Mouse (Mus musculus): Measurements from ENCODE around the gene Frmd8.

The Frmd8 gene

DNA sequence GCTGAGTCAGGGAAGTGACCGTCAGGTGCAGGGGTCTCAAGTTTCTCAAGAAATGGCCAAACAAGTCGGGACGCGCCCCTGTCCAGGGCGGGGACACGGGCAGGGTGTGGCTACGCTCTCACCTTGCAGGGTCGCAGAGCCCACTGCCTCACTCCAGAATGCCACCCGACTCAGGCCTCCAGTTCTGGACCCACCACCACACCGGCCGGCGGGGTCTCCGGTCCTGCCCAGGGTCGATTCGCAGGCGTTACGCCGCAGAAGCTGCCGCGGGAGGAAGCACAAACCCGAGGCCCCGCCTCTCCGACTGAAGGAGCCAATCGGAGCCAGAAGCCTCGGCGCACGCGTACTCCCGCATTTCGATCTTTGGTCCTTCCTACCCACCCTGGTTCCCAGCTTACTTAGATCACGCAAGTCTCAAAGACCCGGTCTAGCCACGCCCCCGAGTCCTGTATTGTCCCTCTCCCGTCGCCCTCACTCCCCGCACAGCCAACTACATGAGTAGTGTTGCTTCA is at the start of gene Frmd8:
Gene Frmd8, minus strand, starts transcription at position 306 of the 512 bp plus-strand sequence.
- peak; percentile 96 for DNase-seq

DNA sequence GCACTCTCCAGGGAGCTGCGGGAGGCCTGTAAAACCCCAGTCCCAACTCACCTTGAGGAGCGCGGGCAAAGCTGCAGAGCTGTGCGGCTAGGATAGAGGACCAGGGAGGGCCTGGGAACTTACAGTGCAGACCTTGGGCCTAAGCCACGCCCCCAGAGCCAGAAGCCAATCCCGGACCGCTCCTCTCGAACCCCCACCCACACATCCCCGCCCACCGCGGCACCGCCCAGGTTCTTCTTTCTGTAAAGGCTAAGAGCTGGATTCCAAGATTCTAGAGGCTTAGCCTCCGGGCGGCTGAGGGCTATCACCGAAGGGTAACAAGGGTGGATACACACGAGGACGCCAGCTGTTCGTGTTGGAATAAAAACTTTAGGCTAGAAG is 49.6 kb upstream of the Frmd8 start, which contains the start of gene Cdc42ep2:
Gene Cdc42ep2, minus strand, starts transcription at position 104 of the 381 bp plus-strand sequence.
- DNase-seq, result peak; percentile 98

DNA sequence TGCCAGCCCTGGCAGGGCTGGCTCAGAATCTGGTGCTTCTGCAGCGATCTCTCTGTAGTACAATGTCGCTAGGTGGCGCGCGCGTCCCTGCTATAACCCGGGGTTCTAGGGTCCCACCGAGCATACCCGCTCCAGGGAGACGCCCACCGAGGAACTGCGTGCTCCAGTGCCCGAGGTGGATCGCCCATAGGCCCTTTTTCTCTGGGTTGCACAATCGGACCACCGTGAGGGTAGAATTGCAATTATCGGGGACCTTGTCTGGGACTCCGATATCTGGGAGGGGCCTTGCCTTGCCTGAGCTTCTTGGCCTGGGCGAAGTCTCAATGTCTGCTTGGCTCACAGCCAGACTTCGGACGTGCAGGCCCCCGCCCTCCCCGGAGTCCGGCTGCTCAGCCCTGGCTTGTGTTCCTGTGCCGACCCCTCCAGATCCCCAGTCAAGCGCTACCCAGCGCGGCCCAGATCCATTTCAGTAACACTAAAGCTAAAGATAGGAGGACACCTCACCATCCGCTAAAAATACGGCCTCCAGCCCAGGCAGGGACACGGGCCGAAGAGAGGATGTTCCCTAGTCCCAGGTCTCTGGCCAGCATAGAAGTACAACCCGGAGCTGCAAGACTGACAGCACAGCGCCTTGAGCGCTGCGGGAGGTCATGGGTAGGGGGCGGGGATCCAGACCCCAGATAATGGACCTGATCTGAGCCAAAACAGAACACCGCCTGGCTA is 49.1 kb upstream of the Frmd8 start:
- peak; percentile 92 to 93 for DNase-seq

DNA sequence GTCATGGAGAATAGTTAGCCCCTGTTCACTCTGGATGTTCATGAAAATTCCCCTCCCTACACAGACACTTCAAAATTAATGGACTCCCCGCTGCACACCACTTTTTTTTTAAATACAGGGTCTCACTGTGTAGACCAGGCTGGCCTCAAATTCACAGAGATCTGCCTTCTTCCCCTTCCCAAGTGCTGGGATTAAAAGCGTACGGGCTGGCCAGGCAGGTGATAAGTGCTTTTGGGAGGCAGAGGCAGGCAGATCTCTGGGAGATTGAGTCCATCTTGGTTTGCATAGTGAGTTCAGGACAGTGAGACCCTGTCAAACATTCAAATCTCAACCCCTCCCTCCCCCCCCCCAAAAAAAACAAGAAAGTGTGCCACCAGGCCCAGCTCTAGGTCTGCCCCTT is 47.9 kb upstream of the Frmd8 start:
- no peak for DNase-seq

DNA sequence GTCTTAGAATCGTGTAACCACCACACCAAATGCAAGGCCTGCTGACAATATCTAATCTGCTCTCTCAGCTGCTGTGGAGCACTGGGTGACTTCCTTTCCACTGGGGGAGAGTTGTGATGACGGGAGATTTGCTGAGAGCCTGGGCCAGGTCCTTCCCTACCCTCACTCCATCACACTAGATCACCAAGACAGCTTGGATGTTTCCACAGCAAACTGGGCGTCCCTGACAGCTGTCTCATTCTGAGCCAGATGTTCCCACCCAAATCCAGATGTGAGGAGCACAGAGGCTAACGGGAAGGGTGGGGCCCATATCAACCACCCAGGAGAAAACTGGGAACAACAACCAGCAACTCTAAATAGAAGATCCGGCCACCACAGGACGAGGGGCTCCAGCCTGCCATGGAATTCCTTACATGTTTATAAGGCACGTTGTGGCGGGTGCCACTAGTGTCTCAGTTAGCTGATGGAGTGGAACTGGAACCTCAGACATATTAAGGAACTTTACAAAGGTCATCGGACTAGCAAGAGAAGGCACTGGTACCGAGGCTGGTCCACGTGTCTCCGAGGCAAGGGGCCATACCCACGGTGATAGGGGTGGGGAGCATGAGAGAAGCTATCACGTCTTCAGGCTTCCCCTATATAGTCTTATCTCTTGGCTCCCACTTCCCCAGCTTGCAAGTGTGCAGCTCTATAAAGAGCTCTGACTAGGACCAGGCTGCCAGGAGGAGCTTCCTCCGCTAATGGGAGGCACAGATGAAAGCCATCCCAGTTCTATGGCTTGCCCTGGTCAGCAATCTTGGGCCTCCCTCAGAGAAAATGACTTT is 47.3 kb upstream of the Frmd8 start:
- DNase-seq, result peak; percentile 22 to 62

DNA sequence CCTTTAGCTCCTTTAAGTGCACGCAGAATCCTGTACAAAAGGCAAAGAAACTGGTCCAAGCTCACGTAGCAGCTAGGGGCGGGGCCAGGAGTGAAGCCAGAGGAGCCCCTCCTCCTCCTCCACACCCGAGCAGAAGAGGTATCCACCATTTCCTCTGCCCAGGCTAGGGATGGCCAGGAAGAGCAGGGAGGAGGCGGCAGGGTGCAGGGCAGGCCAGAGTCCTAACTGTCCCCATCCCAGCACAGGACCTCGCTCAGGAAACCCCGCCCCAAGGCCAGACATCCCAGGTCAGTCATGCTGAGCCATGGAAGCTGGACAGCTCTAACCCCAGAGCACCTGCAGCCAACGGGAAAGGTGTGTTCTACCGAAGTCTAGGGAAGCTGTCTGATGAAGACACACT is 46.6 kb upstream of the Frmd8 start:
- DNase-seq, result peak; percentile 23 to 60

DNA sequence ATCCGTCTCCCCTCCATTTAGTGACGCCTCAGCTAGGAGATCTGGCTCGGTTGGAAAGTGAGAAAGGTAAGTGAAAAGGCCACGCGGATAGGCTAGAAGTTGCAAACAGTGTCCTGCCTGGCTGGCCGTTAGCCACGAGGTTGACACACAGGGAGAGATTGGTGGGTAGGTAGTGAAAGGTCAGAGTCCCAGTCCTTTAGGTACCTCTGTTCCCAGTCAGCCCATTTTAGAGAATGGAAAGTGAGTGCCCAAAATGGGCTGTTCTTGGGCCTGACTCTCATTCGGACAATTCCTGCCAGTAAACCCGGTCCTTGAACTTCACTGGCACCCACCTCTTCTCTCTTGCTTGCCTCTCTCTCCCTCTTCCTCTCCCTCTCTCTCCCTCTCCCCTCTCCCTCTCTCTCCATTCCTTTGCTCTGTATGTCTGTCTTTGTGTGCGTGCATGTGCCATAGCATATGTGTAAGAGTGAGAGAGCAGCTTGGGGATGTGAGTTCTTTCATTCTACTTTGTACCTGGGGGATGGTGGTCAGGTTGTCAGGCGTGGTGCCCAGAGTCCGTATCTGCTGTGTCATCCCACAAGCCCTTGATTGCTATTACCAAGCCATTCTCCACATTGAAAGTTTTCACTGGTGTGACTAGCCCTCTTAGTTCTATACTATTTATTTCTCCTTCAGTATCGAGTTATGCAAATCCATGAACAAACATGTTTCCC is 38.1 kb upstream of the Frmd8 start, which contains the start of gene Dpf2:
Gene Dpf2, minus strand, starts transcription at position 4 of the 713 bp plus-strand sequence.
- DNase-seq, result no peak

DNA sequence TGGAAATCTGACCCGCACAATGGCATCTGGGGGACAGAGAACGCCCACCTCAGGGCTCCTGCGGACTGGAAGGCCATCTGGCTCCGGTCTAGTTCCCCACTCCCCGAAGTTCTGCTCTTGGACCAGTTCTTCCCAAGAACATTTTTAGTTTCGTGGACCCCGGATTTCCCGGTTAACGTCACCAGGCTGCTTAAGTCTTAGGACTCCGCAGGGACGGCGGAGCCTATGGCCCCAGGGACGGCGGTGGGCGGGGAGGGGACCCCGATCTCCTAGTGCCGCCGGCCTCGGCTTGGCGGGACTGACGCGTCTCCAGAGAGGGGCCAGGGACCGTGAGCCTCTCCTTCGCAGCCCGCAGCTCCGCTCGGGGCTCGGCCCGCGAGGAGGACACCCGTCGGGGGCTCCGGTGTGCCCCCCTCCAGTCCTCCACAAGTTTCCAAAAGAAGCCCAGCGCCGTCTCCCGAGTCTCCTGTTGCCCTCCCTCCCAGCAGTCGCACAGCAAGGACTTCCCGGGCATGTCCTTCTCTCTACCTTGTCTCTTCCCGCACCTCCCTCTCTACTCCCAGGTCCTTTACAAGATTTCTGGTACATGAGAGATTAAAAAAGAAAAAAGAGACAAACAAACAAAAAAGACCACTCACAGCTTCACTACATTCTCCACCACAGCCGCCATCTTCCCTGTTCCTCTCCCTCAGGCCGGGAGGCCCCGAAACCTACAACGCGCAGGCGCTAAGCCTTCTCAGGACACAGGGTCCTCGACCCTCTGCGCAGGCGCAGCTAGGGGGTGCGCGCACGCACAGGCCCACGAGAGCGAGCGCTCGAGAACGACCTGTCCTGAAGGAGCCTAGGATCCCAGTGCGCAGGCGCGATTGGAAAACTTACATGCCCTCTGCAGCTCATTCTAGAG is 37.3 kb upstream of the Frmd8 start:
- DNase-seq, result peak; percentile 99

DNA sequence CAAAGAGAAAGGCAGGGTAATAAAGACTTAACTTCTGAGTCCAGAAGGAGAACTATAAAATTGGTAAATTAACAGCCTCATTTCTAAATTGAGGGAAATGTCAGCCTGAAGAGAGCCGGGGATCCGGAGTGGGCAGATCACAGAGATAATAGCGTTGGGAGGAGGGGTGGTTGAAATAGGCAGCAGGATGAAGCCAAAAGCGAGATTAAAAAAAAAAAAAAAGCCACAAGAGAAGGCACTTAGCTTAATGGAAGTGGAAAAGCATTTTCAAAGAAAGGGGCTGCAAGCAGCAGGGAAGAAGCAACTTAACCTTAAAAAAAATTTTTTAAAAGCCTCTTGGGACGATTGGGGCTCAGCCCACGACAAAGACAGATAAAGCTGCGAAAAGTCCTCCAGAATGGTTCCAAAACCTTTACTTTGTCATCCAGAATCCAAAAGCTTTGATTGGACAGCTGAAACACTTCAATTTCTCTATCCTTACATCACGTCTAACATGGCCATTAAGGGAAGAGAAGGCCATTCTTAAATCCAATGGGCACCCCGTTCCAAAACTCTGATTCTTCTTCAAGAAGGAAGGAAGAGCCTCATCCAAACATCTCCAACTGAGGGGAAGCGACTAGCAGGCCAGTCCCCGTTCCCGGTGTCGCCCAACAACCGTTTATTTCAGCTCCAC is 36.5 kb upstream of the Frmd8 start:
- DNase-seq, result no peak

DNA sequence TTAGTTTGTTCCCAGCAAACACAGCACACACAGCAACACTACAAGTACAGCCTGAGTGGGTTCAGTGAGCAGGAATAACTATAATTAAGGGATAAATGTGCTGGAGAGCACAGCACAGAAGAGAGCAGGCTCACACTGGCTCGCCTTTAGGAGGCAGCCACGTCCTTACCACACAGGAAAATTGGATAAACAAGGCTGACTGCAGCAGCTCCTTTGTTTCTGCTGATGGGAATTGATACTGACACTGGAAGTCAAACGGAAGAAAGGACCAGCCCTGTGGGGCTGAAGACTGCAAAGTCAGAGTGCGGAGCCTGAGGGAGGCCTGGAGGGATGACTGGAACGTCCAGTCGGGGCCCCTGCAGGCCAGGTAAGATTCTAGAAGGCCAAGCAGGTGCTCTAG is 35.1 kb upstream of the Frmd8 start:
- no peak for DNase-seq

DNA sequence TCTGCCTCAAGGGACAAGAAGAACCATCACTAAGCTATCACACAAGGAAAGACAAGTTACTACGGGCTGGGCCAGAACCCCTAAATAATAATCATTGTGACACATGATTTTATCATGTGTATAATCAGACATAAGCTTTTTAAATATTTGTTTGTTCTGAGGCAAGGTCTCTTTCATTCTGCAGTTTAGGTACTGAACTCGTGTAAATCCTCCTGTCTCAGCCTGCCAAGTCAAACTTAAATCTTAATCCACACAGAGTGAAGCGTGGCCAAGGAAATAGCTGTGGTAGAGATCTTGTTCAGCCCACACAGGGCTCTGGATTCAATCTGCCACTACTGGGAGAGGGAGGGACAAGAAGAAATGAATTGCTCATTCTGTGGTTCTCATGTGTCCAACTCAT is 32.2 kb upstream of the Frmd8 start:
- no peak for DNase-seq

DNA sequence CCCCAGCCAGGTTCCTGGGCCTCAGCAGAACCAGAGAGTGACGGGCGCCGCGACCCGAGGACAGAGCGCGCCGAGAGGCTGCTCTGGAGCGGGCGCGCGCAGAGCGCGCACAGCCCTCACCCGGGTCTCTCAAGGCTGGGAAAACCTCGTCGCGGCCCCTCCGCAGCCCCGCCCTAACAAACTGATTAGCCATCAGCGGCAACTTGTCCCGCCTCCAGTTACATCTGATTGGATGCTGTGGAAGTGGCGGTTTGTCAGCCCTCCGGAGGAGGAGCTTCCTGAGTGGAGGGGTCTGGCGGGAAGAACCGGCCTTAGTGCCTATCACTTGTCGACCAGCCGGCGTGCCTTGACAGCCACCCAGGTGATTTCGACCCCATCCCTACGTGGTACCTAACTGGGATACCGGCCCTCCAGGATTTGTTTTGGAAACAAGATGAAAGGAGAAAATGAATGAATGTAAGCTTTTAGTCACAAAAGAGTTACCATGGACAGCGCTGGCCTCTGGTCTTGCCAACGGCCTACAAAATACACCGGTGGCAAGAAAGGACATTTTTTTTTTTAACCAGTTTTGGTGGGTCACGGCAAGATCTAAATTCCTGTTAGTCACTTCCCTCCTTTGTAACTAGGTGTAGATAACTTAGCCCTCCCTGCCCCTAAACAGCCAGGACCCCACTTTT is 19.1 kb upstream of the Frmd8 start, which contains the start of gene Tigd3:
Gene Tigd3, minus strand, starts transcription at position 148 of the 677 bp plus-strand sequence.
- peak; percentile 96 for DNase-seq

DNA sequence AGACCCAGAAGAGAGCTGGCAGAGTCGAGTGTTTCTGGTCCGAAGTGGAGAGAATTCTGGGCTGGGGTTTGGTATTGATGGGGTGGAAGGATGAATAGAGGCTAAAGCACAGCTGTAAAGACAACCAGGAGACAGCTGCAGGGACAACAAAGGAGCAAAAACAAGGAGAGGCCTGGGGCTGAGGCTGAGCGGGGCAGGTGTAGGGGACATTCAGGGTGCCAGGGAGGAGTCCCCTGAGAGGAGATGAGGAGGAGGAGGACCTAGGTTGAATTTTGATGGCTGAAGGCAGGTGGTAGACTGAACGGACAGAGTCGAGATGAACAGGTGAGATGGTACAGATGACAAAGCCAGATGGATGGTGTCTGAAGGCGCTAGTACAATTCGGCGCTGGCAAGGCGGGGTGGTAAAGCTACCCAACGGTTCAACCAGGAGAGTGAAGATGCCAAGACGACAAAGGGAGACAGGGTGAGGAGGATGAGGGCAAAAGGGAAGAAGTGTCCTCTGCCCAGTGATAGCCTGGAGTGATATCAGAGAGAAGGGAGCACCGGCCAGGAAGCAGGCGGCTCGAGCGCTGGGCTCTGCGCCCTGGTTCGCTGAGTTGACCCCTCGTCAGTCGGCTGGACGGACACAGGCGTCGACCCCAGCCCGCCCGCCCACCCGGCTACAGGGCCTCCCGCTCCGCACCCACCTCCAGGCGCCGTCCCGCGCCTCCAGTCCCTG is 18.4 kb upstream of the Frmd8 start:
- DNase-seq, result no peak

DNA sequence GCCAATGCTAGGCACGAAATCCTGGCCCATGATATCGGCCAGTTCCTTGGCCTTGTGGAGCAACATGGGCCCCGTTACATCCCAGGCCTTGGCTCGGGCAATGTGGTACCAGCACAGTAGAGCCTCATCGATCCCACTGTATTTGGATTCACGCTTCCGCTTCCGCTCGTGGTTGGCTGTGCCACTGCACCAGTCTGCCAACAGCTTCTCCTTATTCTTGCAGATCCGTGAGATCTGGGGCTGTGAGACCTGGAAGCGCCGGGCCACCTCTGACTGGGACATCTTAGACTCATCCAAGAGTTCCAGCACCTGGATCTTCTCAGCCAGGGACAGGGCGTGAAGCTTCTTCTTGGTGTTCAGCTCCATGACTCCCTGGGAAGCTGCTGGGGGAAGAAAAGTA is 17.7 kb upstream of the Frmd8 start:
- DNase-seq, result no peak

DNA sequence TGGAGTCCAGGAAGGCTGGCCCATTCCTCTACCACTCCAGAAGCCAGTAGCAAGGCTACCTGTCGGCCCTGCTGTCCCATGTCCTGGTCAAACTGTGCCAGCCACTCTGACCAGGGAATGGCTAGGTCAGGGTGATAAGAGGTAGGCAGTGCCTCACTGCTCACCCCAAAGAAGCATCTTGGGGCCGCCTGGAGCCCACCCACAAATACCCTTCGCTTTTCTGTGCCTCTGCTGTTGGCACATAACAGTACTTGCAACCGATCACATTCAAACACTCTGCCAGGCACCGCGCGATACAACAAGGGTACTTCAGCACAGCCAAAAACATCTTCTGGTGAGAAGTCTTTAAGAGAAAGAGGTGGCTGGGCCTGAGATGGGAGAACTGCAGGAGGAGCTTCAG is 17.2 kb upstream of the Frmd8 start:
- DNase-seq, result no peak

DNA sequence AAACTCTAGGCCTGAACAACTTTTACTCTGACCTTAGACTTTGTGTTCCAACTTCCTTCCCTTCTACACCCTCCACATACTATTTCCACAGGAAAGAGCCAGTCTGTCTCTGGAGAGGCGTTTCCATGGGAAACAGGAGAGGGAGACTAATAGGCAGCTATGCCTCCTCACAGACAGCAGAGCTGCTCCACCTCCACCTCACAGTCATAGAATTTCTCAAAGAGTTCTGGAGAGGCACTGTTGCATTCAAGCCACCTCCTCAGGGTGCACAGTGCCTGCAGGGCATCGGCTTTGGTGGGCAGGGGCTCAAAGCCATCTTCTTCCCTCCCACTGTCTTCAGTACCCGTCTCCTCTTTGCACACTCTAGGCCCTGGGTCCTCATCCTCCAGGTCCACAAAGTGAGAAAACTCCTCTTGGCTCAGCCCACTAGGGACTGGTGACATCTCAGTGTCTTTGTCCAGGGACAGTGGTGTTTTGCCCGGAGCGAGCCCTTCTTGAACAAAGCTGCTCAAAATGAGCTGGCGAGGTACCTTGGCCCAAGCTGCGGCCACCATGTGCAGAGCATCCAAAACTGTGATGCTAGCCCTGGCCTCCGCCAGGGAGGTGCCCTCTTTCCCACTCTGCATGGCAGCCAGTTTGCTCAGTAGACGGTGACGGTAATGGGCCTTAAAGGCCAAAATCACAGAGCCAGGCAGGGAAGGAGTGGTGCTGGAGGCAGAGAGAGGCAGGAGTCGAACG is 16.6 kb upstream of the Frmd8 start:
- DNase-seq, result no peak

DNA sequence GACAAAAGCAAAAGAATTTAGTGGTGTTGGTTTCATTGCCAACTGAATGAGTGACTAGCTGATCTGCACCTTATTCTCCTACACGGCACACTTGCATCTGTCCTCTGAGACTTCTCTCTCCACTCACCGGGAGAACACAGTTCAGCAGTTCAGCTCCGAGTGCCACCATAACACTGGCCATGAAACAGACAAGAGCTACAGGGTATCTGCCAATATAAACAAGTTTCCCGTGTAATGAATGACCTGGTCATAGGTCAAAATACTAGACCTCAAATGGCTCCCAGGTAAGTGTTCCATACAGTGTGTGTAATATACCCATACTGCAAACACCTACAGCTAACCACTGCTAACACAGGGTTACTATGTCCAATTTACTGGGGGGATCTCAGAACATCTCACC is 14.1 kb upstream of the Frmd8 start:
- DNase-seq, result no peak

DNA sequence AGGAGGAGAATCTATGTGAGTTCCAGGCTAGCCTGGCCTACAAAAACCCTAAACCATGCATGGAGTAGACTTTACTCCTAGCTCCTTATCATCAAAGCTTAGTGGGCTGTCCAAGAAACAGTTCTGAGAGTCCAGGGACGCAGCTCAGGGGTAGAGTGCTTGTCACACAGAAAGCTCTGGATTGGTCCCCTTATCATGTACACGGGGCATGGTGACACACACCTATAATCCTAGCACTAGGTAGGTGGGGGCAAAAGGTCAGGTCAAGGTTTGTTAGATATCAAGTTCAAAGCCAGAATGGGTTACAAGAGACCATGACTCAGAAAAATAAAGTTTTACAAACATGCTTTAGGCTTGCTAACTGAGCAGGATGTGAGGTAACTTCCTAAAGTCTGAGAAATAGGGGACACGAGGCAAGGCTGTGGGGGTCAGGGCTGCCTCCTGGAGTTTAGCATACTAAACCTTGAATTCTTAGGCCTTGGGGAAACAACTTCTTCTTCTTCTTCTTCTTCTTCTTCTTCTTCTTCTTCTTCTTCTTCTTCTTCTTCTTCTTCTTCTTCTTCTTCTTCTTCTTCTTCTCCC is 12.3 kb upstream of the Frmd8 start:
- DNase-seq, result no peak

DNA sequence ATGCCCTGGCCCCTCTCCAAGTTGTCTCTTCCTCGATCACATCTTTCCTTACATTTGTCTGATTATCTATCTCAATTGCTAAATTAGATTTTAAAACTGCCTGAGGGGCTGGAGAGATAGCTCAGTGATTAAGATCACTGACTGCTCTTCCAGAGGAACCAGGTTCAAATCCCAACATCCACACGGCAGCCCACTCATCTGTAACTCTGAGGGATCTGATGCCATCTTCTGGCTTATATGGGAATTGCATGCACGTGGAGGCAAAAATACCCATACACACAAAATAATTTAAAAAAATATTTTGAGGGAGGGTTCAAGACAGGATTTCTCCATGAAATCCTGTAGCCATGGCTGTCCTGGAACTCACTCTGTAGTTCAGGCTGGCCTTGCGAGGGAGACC is 10.8 kb upstream of the Frmd8 start:
- no peak for DNase-seq
